Mouse (Mus musculus) adrenal gland, postnatal 36 days (tissue): ENCODE data around the gene 9030025P20Rik. TPM values are rescaled to one million over a fixed set of nuclear protein-coding genes. Genes with fewer than 3 reads are reported as not detected.
A peak's percentile ranks its signal among the peaks of the same experiment; 100 is the strongest.
"Not testable (repeated sequence)": the region's sequence is repeated elsewhere in the genome, so short reads cannot be mapped to it uniquely, and the experiment has no call there.

Experiments
- DNase-seq, 2 experiments: peaks; one replicate each; pipeline ENCODE4 v3.0.0; 2021; ENCODE audit warnings: mixed read lengths in 1 of 2
- total RNA-seq, 2 experiments: library from RNA; stranded (reverse); gene quantifications; 2 replicates each; pipeline ENCODE4 v1.2.3; 2021

The 9030025P20Rik gene
- total RNA-seq, 2 experiments from 2014 or later, result 5.4 to 5.8 TPM

GRCm38 (mm10) chr17:14990116-14990702 lies 11.9 kb downstream of the 9030025P20Rik start:
- DNase-seq, result not testable (repeated sequence)

GRCm38 (mm10) chr17:14992522-14993138 lies 14.4 kb downstream of the 9030025P20Rik start:
- not testable (repeated sequence) for DNase-seq

GRCm38 (mm10) chr17:14993139-14993832 lies 15.0 kb downstream of the 9030025P20Rik start:
- not testable (repeated sequence) for DNase-seq

- not testable (repeated sequence) for DNase-seq
Observed at GRCm38 (mm10) chr17:14994140-14994539, 15.9 kb downstream of the 9030025P20Rik start.

- DNase-seq, result not testable (repeated sequence)
Observed at GRCm38 (mm10) chr17:15000047-15000446, 21.8 kb downstream of the 9030025P20Rik start.

- not testable (repeated sequence) for DNase-seq
Observed at GRCm38 (mm10) chr17:15009088-15009487, 30.8 kb downstream of the 9030025P20Rik start.

- not testable (repeated sequence) for DNase-seq
Observed at GRCm38 (mm10) chr17:15009706-15010413, 31.6 kb downstream of the 9030025P20Rik start, which contains the start of gene Gm3435. Gene Gm3435, plus strand, starts transcription at chr17:15010176.

- peak; percentile 1 to 9 for DNase-seq
Observed at GRCm38 (mm10) chr17:15021503-15022220, 43.4 kb downstream of the 9030025P20Rik start.

- DNase-seq, result not testable (repeated sequence)
Observed at GRCm38 (mm10) chr17:15023878-15024492, 45.7 kb downstream of the 9030025P20Rik start.

- not testable (repeated sequence) for DNase-seq
Observed at GRCm38 (mm10) chr17:15024502-15025193, 46.4 kb downstream of the 9030025P20Rik start.

- DNase-seq, result not testable (repeated sequence)
Observed at GRCm38 (mm10) chr17:15025513-15025912, 47.2 kb downstream of the 9030025P20Rik start.

- DNase-seq, result not testable (repeated sequence)
Observed at GRCm38 (mm10) chr17:15031414-15031813, 53.1 kb downstream of the 9030025P20Rik start.

- not testable (repeated sequence) for DNase-seq
Observed at GRCm38 (mm10) chr17:15040455-15040854, 62.2 kb downstream of the 9030025P20Rik start.

Other genes with a start within 250 kb of the 9030025P20Rik start
- 1 to 10 TPM; 5.4 to 5.8 TPM for gene Wdr27, start 35.3 kb upstream of the 9030025P20Rik start, total RNA-seq
- gene 1600012H06Rik, start 35.3 kb upstream of the 9030025P20Rik start, total RNA-seq, result 10 to 100 TPM; 30.6 to 44.4 TPM
- gene Phf10, start 17.2 kb upstream of the 9030025P20Rik start, total RNA-seq, result 10 to 100 TPM; 52.5 to 74.4 TPM
- gene Gm3417, start 322 bp downstream of the 9030025P20Rik start, total RNA-seq, result not detected
- gene Gm3435, start 31.7 kb downstream of the 9030025P20Rik start, total RNA-seq, result 1 to 10 TPM; 2.9 to 6.7 TPM
- 10 to 100 TPM; 33.2 to 41.1 TPM for gene Ermard, start 62.7 kb downstream of the 9030025P20Rik start, total RNA-seq
- 1 to 10 TPM; 1.4 to 1.6 TPM for gene Tcte3, start 63.0 kb downstream of the 9030025P20Rik start, total RNA-seq
- gene Gm3448, start 63.1 kb downstream of the 9030025P20Rik start, total RNA-seq, result 1 to 10 TPM; 4.1 to 4.2 TPM